In genomic region chr3:152744301-152744700, GRCm38 (mm10) we compare ENCODE assay signal across 22 mouse cellular contexts. TPM values are rescaled to one million over a fixed set of nuclear protein-coding genes. Genes with fewer than 3 reads are reported as not detected.
DNase-seq lines count a peak whose midpoint lies in the region; ATAC-seq lines count a peak whose summit lies in the region.
"Had no signal": no experiment of that assay in that cellular context is flagged by ENCODE, and none has a peak within 500 bp of the region (broad histone marks: within the 10 kb centered on the region; RNA-seq: fewer than 3 reads in every experiment).

No protein-coding gene starts in this region.

- H3K4me3 ChIP-seq in intestine, embryonic 14.5 days (ENCODE audit: low read depth, low read length): no peak overlapping the region
- H3K4me3 ChIP-seq in intestine, embryonic 16.5 days (ENCODE audit: low read length): no peak overlapping the region

- H3K27ac ChIP-seq in intestine, embryonic 14.5 days (ENCODE audit: low read depth): no peak overlapping the region
- H3K27ac ChIP-seq in intestine, embryonic 16.5 days (ENCODE audit: low read length): no peak overlapping the region

- 89% methylated on average over 12 of the region's 12 CpGs for WGBS in intestine, embryonic 14.5 days
- 84% methylated on average over 12 of the region's 12 CpGs for WGBS in intestine, embryonic 16.5 days

- no peak overlapping the region for H3K4me2 ChIP-seq in intestine, embryonic 14.5 days (ENCODE audit: low read length)
- no peak overlapping the region for H3K4me2 ChIP-seq in intestine, embryonic 16.5 days (ENCODE audit: low read depth, low read length)

- intact Hi-C loops in heart, postnatal 14 days (cut with DNase I): no loop called here

- H3K27me3 ChIP-seq in intestine, embryonic 14.5 days (replicated peaks; ENCODE audit: control insufficient read depth, insufficient read depth, low read length): no peaks in the 10 kb centered on the region
- no peaks in the 10 kb centered on the region for H3K27me3 ChIP-seq in intestine, embryonic 16.5 days (replicated peaks; ENCODE audit: control insufficient read depth, insufficient read depth, low read length)
- H3K27me3 ChIP-seq: CH12.LX, Patski had no signal

- H3K9me3 ChIP-seq in intestine, embryonic 14.5 days (ENCODE audit: control insufficient read depth, low read length): no peaks in the 10 kb centered on the region
- H3K9me3 ChIP-seq in intestine, embryonic 16.5 days (ENCODE audit: control insufficient read depth, low read length): no peaks in the 10 kb centered on the region
- H3K9me3 ChIP-seq: G1E had no signal

- H3K36me3 ChIP-seq in intestine, embryonic 14.5 days (ENCODE audit: control insufficient read depth, insufficient read depth, low read length): peaks cover 5% of the 10 kb centered on the region; the same call in 1 of the 2 replicates
- H3K36me3 ChIP-seq in intestine, embryonic 16.5 days (ENCODE audit: control insufficient read depth, insufficient read depth, low read length): no peaks in the 10 kb centered on the region

- no peaks in the 10 kb centered on the region for H3K4me1 ChIP-seq in intestine, embryonic 14.5 days (replicated peaks; ENCODE audit: control insufficient read depth, insufficient read depth, low read length)
- H3K4me1 ChIP-seq in intestine, embryonic 16.5 days (ENCODE audit: control insufficient read depth, insufficient read depth, low read length): no peaks in the 10 kb centered on the region

- ATAC-seq in intestine, embryonic 14.5 days (replicated peaks; ENCODE audit: low FRiP score, low TSS enrichment, low read depth): no peak
- no peak for ATAC-seq in intestine, embryonic 16.5 days
- ATAC-seq: activated CD4-positive, CD25-positive, alpha-beta regulatory T cell, adult 4 months; CD4-positive, CD25-positive, alpha-beta regulatory T cell, adult 4 months; Patski had no signal

- no peak overlapping the region for H3K9ac ChIP-seq in intestine, embryonic 14.5 days (ENCODE audit: low read length)
- H3K9ac ChIP-seq in intestine, embryonic 16.5 days (ENCODE audit: low read depth, low read length): no peak overlapping the region

- peak; percentile 30 to 32 for DNase-seq in cerebellum, postnatal 10 days
- DNase-seq in cerebellum, postnatal 36 days: no peak
- peak; percentile 63 for DNase-seq in heart, adult 11 months
- no peak for DNase-seq in heart, postnatal 14 days
- peak; percentile 35 for DNase-seq in intestine, embryonic 14.5 days (ENCODE audit: low spot score)
- DNase-seq in testis, postnatal 10 days (ENCODE audit: low spot score): peak; percentile 63
- DNase-seq in testis, postnatal 14 days (ENCODE audit: low spot score): no peak
- DNase-seq: adrenal gland, adult 2 months; adrenal gland, adult 8-10 months; adrenal gland, postnatal 10 days; adrenal gland, postnatal 14 days; adrenal gland, postnatal 25 days; adrenal gland, postnatal 36 days; B cell, adult 2 months; cerebellum, adult 11 months; cerebellum, adult 11-12 months had no signal

RNA-seq across cellular contexts. Expression of gene Pigk, which starts 30.4 kb away (rescaled TPM):
- total RNA-seq in heart, postnatal 14 days (2021): 10 to 100 TPM; 28.8 to 30.0 TPM
- polyA plus RNA-seq in intestine, embryonic 14.5 days (2014; fragmentation: Nextera tagmentation; extraction: Ambion mirVana): 41.8 and 42.9 TPM in 2 replicates
- 32.8 and 35.9 TPM in 2 replicates for polyA plus RNA-seq in intestine, embryonic 16.5 days (2015; fragmentation: Nextera tagmentation; extraction: Ambion mirVana)

Comparison
In these comparisons a context has a peak if more than half of its experiments do, and no peak if none do; other contexts are left out.
1. DNase-seq: peak in cerebellum, postnatal 10 days (2 of 2), heart, adult 11 months (single experiment), intestine, embryonic 14.5 days (single experiment) and testis, postnatal 10 days (single experiment); none in cerebellum, postnatal 36 days (0 of 2), heart, postnatal 14 days (0 of 2) and testis, postnatal 14 days (single experiment).